Mouse (Mus musculus) MEL (cell line): ENCODE data around the gene Ube2i. TPM values are rescaled to one million over a fixed set of nuclear protein-coding genes. Genes with fewer than 3 reads are reported as not detected.

Source experiments
- DNase-seq: peaks from one replicate; pipeline ENCODE4 v3.0.0; 2011; ENCODE audit warnings: low read depth, low spot score
- H3K27ac ChIP-seq: 2 replicates; pipeline ENCODE4 v1.5.1; 2012; ENCODE audit warnings: low read depth, mild to moderate bottlenecking, control low read depth, low read length, moderate library complexity; ENCODE audit not compliant: control insufficient read depth
- H3K27me3 ChIP-seq, 2 experiments: fragments of 150-350 bp in 1 of 2; sonication (generic) in 1 of 2; 2 replicates each; pipeline ENCODE4 v1.6.1; 2012; ENCODE audit warnings: low read length in 2 of 2, mild to moderate bottlenecking in 2 of 2, improper control_type of control experiment in 1 of 2, moderate library complexity in 1 of 2; ENCODE audit not compliant: insufficient read depth in 2 of 2, control insufficient read depth in 1 of 2
- H3K36me3 ChIP-seq, 2 experiments: 2 replicates each; pipeline ENCODE4 v1.6.1; 2012 to 2014; ENCODE audit warnings: low read length in 2 of 2, improper control_type of control experiment in 1 of 2, inconsistent platforms in 1 of 2, mild to moderate bottlenecking in 1 of 2; ENCODE audit not compliant: insufficient read depth in 2 of 2, control insufficient read depth in 1 of 2
- H3K4me1 ChIP-seq, 2 experiments: fragments of 150-350 bp in 1 of 2; sonication (generic) in 1 of 2; 2 replicates each; pipeline ENCODE4 v1.6.1; 2012; ENCODE audit warnings: low read length in 2 of 2, improper control_type of control experiment in 1 of 2, mild to moderate bottlenecking in 1 of 2; ENCODE audit not compliant: insufficient read depth in 2 of 2, control insufficient read depth in 1 of 2
- H3K4me3 ChIP-seq, 2 experiments: fragments of 150-350 bp in 1 of 2; sonication (generic) in 1 of 2; 2 replicates each; pipeline ENCODE4 v1.5.1; 2012; ENCODE audit warnings: low read depth in 2 of 2, low read length in 2 of 2, mild to moderate bottlenecking in 2 of 2, moderate library complexity in 2 of 2, control low read depth in 1 of 2, improper control_type of control experiment in 1 of 2; ENCODE audit not compliant: control insufficient read depth in 1 of 2, insufficient read depth in 1 of 2
- H3K79me2 ChIP-seq: 2 replicates; pipeline ENCODE4 v1.6.1; 2012; ENCODE audit warnings: mild to moderate bottlenecking, low read length, moderate library complexity; ENCODE audit not compliant: control insufficient read depth, poor library complexity, insufficient read depth
- H3K9ac ChIP-seq: 2 replicates; pipeline ENCODE4 v1.6.1; 2012; ENCODE audit warnings: low read depth, mild to moderate bottlenecking, control low read depth, low read length, moderate library complexity; ENCODE audit not compliant: control insufficient read depth, poor library complexity, severe bottlenecking
- H3K9me3 ChIP-seq: fragments of 150-350 bp; sonication (generic); replicated peaks from 2 replicates; pipeline ENCODE4 v1.6.1; 2012; ENCODE audit warnings: mild to moderate bottlenecking, low read length, improper control_type of control experiment, moderate library complexity; ENCODE audit not compliant: insufficient read depth
- BHLHE40 ChIP-seq: IDR thresholded peaks from 2 replicates; pipeline ENCODE4 v1.6.1; 2012; ENCODE audit warnings: low read depth, mild to moderate bottlenecking, inconsistent platforms, low read length, improper control_type of control experiment, borderline replicate concordance
- CHD1 ChIP-seq: IDR thresholded peaks from 2 replicates; pipeline ENCODE4 v1.6.1; 2012; ENCODE audit warnings: low read depth, mild to moderate bottlenecking, inconsistent platforms, low read length, improper control_type of control experiment
- CTCF ChIP-seq, 3 experiments: IDR thresholded peaks in 2 of 3; conservative IDR thresholded peaks in 1 of 3; 2 replicates each; pipeline ENCODE4 v1.5.1; 2011 to 2012; ENCODE audit warnings: low read length in 3 of 3, low read depth in 2 of 3, mild to moderate bottlenecking in 2 of 3, improper control_type of control experiment in 1 of 3, inconsistent platforms in 1 of 3, mixed read lengths in 1 of 3, moderate library complexity in 1 of 3; ENCODE audit not compliant: control insufficient read depth in 1 of 3, insufficient read depth in 1 of 3, poor library complexity in 1 of 3, severe bottlenecking in 1 of 3
- E2F4 ChIP-seq: IDR thresholded peaks from 2 replicates; pipeline ENCODE4 v1.6.1; 2011; ENCODE audit warnings: low read depth, low read length, improper control_type of control experiment, borderline replicate concordance
- ELF1 ChIP-seq: IDR thresholded peaks from 2 replicates; pipeline ENCODE4 v1.6.1; 2014; ENCODE audit warnings: low read depth, mild to moderate bottlenecking, inconsistent platforms, low read length, improper control_type of control experiment, moderate library complexity
- EP300 ChIP-seq, 2 experiments: IDR thresholded peaks; 2 replicates each; pipeline ENCODE4 v1.6.1; 2011; ENCODE audit warnings: improper control_type of control experiment in 2 of 2, low read length in 2 of 2, low read depth in 1 of 2, mild to moderate bottlenecking in 1 of 2
- ETS1 ChIP-seq: IDR thresholded peaks from 2 replicates; pipeline ENCODE4 v1.6.1; 2012; ENCODE audit warnings: low read depth, mild to moderate bottlenecking, inconsistent platforms, low read length, improper control_type of control experiment, moderate library complexity
- GABPA ChIP-seq: IDR thresholded peaks from 2 replicates; pipeline ENCODE4 v1.6.1; 2012; ENCODE audit warnings: low read depth, mild to moderate bottlenecking, inconsistent platforms, low read length, improper control_type of control experiment, moderate library complexity
- GATA1 ChIP-seq: IDR thresholded peaks from 2 replicates; pipeline ENCODE4 v1.6.1; 2011; ENCODE audit warnings: low read depth, low read length, improper control_type of control experiment
- HCFC1 ChIP-seq: IDR thresholded peaks from 2 replicates; pipeline ENCODE4 v1.6.1; 2012; ENCODE audit warnings: low read depth, mild to moderate bottlenecking, inconsistent platforms, low read length, improper control_type of control experiment, moderate library complexity
- KAT2A ChIP-seq: conservative IDR thresholded peaks from 2 replicates; pipeline ENCODE4 v1.6.1; 2012; ENCODE audit warnings: low read depth, low read length, improper control_type of control experiment, inconsistent platforms
- MAX ChIP-seq: IDR thresholded peaks from 2 replicates; pipeline ENCODE4 v1.6.1; 2011; ENCODE audit warnings: low read length, improper control_type of control experiment
- MAZ ChIP-seq: IDR thresholded peaks from 2 replicates; pipeline ENCODE4 v1.6.1; 2012; ENCODE audit warnings: low read depth, mild to moderate bottlenecking, inconsistent platforms, low read length, improper control_type of control experiment
- MEF2A ChIP-seq: IDR thresholded peaks from 2 replicates; pipeline ENCODE4 v1.6.1; 2014; ENCODE audit warnings: low read depth, mild to moderate bottlenecking, inconsistent platforms, low read length, improper control_type of control experiment; ENCODE audit not compliant: poor library complexity, insufficient replicate concordance, severe bottlenecking; ENCODE audit errors: extremely low read depth
- NELFE ChIP-seq: IDR thresholded peaks from 2 replicates; pipeline ENCODE4 v1.6.1; 2011; ENCODE audit warnings: low read depth, low read length, improper control_type of control experiment
- NRF1 ChIP-seq: IDR thresholded peaks from 2 replicates; pipeline ENCODE4 v1.6.1; 2014; ENCODE audit warnings: low read depth, mild to moderate bottlenecking, inconsistent platforms, low read length, improper control_type of control experiment, moderate library complexity; ENCODE audit not compliant: poor library complexity, insufficient read depth, severe bottlenecking
- POLR2A ChIP-seq, 2 experiments: IDR thresholded peaks; 2 replicates each; pipeline ENCODE4 v1.6.1; 2011 to 2012; ENCODE audit warnings: low read length in 2 of 2, mild to moderate bottlenecking in 2 of 2, control low read depth in 1 of 2, improper control_type of control experiment in 1 of 2, low read depth in 1 of 2, moderate library complexity in 1 of 2; ENCODE audit not compliant: control insufficient read depth in 1 of 2, insufficient read depth in 1 of 2, poor library complexity in 1 of 2
- RAD21 ChIP-seq: IDR thresholded peaks from 2 replicates; pipeline ENCODE4 v1.6.1; 2011; ENCODE audit warnings: mild to moderate bottlenecking, low read depth, low read length, improper control_type of control experiment
- RCOR1 ChIP-seq: IDR thresholded peaks from 2 replicates; pipeline ENCODE4 v1.6.1; 2012; ENCODE audit warnings: low read depth, mild to moderate bottlenecking, inconsistent platforms, low read length, improper control_type of control experiment
- SIN3A ChIP-seq: IDR thresholded peaks from 2 replicates; pipeline ENCODE4 v1.6.1; 2012; ENCODE audit warnings: low read length, improper control_type of control experiment, inconsistent platforms
- TAL1 ChIP-seq: IDR thresholded peaks from 2 replicates; pipeline ENCODE4 v1.6.1; 2012; ENCODE audit warnings: mild to moderate bottlenecking, inconsistent platforms, low read length, moderate library complexity, mixed read lengths
- TBP ChIP-seq: IDR thresholded peaks from 2 replicates; pipeline ENCODE4 v1.8.0; 2011; ENCODE audit warnings: low read depth, low read length, improper control_type of control experiment
- TCF12 ChIP-seq: IDR thresholded peaks from 2 replicates; pipeline ENCODE4 v1.6.1; 2014; ENCODE audit warnings: low read depth, mild to moderate bottlenecking, inconsistent platforms, low read length, improper control_type of control experiment, moderate library complexity
- UBTF ChIP-seq: IDR thresholded peaks from 2 replicates; pipeline ENCODE4 v1.6.1; 2012; ENCODE audit warnings: low read depth, mild to moderate bottlenecking, inconsistent platforms, low read length, improper control_type of control experiment, moderate library complexity, borderline replicate concordance; ENCODE audit not compliant: insufficient read depth
- USF1 ChIP-seq: IDR thresholded peaks from 2 replicates; pipeline ENCODE4 v1.6.1; 2014; ENCODE audit warnings: low read depth, mild to moderate bottlenecking, inconsistent platforms, low read length, improper control_type of control experiment, moderate library complexity
- USF2 ChIP-seq, 2 experiments: IDR thresholded peaks; 2 replicates each; pipeline ENCODE4 v1.6.1; 2011 to 2012; ENCODE audit warnings: improper control_type of control experiment in 2 of 2, low read length in 2 of 2, borderline replicate concordance in 1 of 2, inconsistent platforms in 1 of 2, low read depth in 1 of 2, mild to moderate bottlenecking in 1 of 2; ENCODE audit not compliant: insufficient read depth in 1 of 2
- ZC3H11A ChIP-seq: IDR thresholded peaks from 2 replicates; pipeline ENCODE4 v1.6.1; 2012; ENCODE audit warnings: low read depth, mild to moderate bottlenecking, inconsistent platforms, low read length, improper control_type of control experiment
- ZKSCAN1 ChIP-seq: IDR thresholded peaks from 2 replicates; pipeline ENCODE4 v1.6.1; 2012; ENCODE audit warnings: low read depth, mild to moderate bottlenecking, inconsistent platforms, low read length, improper control_type of control experiment, moderate library complexity
- ZMIZ1 ChIP-seq: IDR thresholded peaks from 2 replicates; pipeline ENCODE4 v1.6.1; 2012; ENCODE audit warnings: low read depth, mild to moderate bottlenecking, inconsistent platforms, low read length, improper control_type of control experiment, moderate library complexity
- polyA plus RNA-seq, 2 experiments: library from polyadenylated mRNA; stranded (reverse) in 1 of 2; unstranded in 1 of 2; fragments of >175 nt in 1 of 2; fragments of >200 nt in 1 of 2; gene quantifications; 2 replicates each; pipeline versions ENCODE4 v1.2.1 to v1.2.4; 2012; ENCODE audit warnings: low replicate concordance in 2 of 2, low read depth in 1 of 2; ENCODE audit not compliant: insufficient read length in 2 of 2, insufficient read depth in 1 of 2, missing spikeins in 1 of 2
- total RNA-seq: library from RNA; depleted of rRNA; stranded (reverse); fragments of 300-350 nt; gene quantifications from 2 replicates; pipeline ENCODE4 v1.2.3, GENCODE M21; 2012

The Ube2i gene
- total and polyA plus RNA-seq, 3 experiments = 464 to 564 TPM; not detected in 1

- peak; percentile 34 for DNase-seq
- peaks cover 35% of the 10 kb centered on the region for H3K79me2 ChIP-seq
- TF ChIP-seq NRF1 = no peak
- TF ChIP-seq NELFE = no peak
- no peak for TF ChIP-seq TAL1
- no peak for TF ChIP-seq CTCF (IDR thresholded peaks at IDR 0.05 in 2 of 3, conservative IDR thresholded peaks at IDR 0.05 in 1 of 3; ENCODE audit: control insufficient read depth in 1 of 3, insufficient read depth in 1 of 3, low read depth in 2 of 3, low read length in 3 of 3, poor library complexity in 1 of 3, severe bottlenecking in 1 of 3)
- TF ChIP-seq MAZ = no peak
- TF ChIP-seq HCFC1 = no peak
- no peak for TF ChIP-seq BHLHE40
- no peak for TF ChIP-seq MAX
- no peak for TF ChIP-seq KAT2A
- TF ChIP-seq ZKSCAN1 = no peak
- no peak for TF ChIP-seq POLR2A (IDR thresholded peaks at IDR 0.05; ENCODE audit: control insufficient read depth in 1 of 2, insufficient read depth in 1 of 2, low read depth in 1 of 2, low read length in 2 of 2, poor library complexity in 1 of 2)
- TF ChIP-seq MEF2A = no peak
- no peak for TF ChIP-seq SIN3A
- no peak for TF ChIP-seq USF1
- TF ChIP-seq E2F4 = no peak
- TF ChIP-seq ZMIZ1 = no peak
- TF ChIP-seq ZC3H11A = no peak
- no peak for TF ChIP-seq RAD21
- no peak for TF ChIP-seq GABPA
- TF ChIP-seq, all 39 proteins: peak for 0
- Histone ChIP-seq H3K9me3 (no peaks in the 10 kb centered on the region), H3K9ac (peak overlapping the region; percentile 12; the same call in 1 of the 2 replicates), H3K27me3 (no peaks in the 10 kb centered on the region), H3K4me1 (peaks cover 7 to 42% of the 10 kb centered on the region in 2 experiments), H3K4me3 (no peak overlapping the region), H3K27ac (peak overlapping the region; percentile 92), H3K36me3 (peaks cover 4 to 27% of the 10 kb centered on the region in 2 experiments)
Measured at GRCm38 (mm10) chr17:25224586-25225222, 49.7 kb downstream of the Ube2i start.

- H3K4me3 ChIP-seq = peak overlapping the region; percentile 76 to 86
- peak; percentile 87 for DNase-seq
- no peak for TF ChIP-seq ELF1
- no peak for TF ChIP-seq RAD21
- no peak for TF ChIP-seq E2F4
- peak; percentile 70 for TF ChIP-seq ETS1
- TF ChIP-seq NELFE = peak; percentile 31; the same call in 1 of the 2 replicates
- TF ChIP-seq MAZ = no peak
- peak; percentile 93; the same call in 1 of the 2 replicates for TF ChIP-seq CHD1
- peak; percentile 29; the same call in 1 of the 2 replicates for TF ChIP-seq KAT2A
- no peak for TF ChIP-seq UBTF
- peak; percentile 63 to 74 for TF ChIP-seq EP300 (IDR thresholded peaks at IDR 0.05; ENCODE audit: low read depth in 1 of 2, low read length in 2 of 2)
- TF ChIP-seq USF2 (IDR thresholded peaks at IDR 0.05; ENCODE audit: borderline replicate concordance in 1 of 2, insufficient read depth in 1 of 2, low read depth in 1 of 2, low read length in 2 of 2) = no peak
- TF ChIP-seq TCF12 = peak; percentile 64
- TF ChIP-seq GATA1 = no peak
- peak; percentile 70; the same call in 1 of the 2 replicates for TF ChIP-seq TBP
- TF ChIP-seq RCOR1 = no peak
Measured at GRCm38 (mm10) chr17:25222951-25223601, 51.3 kb downstream of the Ube2i start.

More at GRCm38 (mm10) chr17:25222951-25223601, 51.3 kb downstream of the Ube2i start:
- peaks cover 35% of the 10 kb centered on the region for H3K79me2 ChIP-seq
- peaks cover 7 to 42% of the 10 kb centered on the region in 2 experiments for H3K4me1 ChIP-seq
- H3K9ac ChIP-seq = peak overlapping the region; percentile 96
- H3K36me3 ChIP-seq = peaks cover 1 to 27% of the 10 kb centered on the region in 2 experiments
- H3K27me3 ChIP-seq = no peaks in the 10 kb centered on the region
- H3K27ac ChIP-seq = peak overlapping the region; percentile 92
- no peaks in the 10 kb centered on the region for H3K9me3 ChIP-seq
